Mouse (Mus musculus) CD4-positive helper T cell, adult 2 months (primary cell): Measurements from ENCODE around the gene Tmem104.

ENCODE experiments used
- DNase-seq: peaks from one replicate; pipeline ENCODE4 v3.0.0-alpha.2; 2012; ENCODE audit warnings: low read depth, missing footprints, low spot score

Gene Tmem104

DNA sequence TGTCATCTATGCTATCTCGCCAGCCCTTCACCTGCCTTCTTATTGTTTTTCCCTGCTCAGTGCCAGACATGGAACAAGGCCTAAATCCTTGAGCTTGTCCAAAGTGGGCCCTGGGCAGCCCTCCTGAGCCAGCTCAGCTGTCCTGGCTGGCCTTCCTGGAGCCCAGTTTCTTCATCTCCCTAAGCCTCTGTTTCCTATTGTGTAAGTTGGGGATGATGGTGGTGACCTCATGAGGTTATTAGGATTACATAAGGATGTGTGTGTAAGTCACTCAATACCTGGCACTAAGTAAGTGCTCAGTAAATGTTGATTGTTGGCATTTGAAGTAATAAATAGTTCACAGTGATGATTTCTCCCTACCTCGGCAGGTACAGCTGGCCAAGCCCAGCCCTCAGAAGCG, 20.5 kb upstream of the Tmem104 start:
- no peak for DNase-seq

DNA sequence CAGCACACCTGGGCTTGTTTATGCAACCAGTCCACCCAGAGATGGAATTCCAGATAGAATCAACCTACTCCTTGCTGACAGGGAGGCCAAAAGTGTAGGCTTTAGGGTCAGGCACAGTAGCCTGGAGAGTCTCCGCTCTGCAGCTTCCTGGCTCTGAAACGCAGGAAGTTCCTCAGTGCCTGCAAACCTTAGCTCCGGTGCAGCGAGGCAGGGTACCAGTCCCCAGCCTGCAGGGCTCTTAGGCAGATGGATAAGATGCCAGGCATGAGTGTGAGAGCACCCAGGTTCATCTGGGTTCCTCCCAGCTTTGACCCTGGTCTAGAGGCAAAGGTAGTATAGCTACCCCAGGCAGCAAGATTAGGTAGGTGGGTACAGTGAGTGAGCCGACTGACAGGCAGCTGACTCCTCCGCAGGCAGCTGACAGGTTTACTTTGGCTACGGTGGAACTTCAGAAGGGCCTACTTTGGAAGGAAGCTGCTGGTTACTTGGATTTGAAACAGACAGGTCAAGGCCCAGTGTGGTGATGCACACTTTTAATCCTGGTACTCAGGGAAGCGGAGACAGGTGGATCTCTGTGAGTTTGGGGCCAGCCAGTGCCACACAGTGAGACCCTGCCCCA, 19.5 kb upstream of the Tmem104 start:
- no peak for DNase-seq

DNA sequence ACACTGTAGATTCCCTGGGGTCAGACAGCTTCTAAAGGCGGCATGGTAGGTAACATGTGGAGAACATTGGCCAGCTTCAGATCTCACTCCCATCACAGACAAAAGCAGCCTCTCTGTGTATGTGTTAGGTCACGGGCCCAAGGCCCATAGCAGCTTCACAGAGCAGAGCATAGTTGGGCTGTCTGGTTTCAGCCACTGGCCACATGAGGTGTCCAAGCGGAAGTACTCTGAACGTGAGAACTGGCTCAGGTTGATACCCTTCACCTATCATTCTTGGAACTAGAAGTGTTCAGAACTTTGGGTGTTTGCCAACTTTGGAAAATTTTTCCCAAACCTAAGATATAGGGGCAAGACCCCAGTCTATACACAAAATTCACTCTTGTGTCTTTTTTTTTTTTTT, 17.9 kb upstream of the Tmem104 start:
- DNase-seq, result no peak

DNA sequence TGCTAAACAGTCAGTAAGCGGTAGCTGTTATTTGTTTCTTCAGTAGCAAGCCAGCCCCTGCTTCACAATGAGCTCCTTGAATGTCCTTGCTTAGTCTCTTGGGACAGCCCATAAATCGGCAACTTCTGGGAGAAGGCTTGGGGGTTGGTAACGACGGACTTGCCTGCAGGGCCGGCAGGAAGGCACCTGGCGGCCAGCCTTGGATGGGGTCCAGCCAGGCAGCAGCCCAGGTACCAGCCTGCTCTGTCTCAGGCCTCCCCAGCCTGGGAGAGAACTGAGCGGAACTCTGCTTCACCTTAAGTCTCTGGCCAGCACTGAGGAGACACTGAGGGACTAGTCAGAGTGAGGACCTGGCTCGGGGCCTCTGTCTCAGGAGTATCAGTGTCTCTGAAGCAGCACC, 16.2 kb upstream of the Tmem104 start:
- DNase-seq, result no peak

DNA sequence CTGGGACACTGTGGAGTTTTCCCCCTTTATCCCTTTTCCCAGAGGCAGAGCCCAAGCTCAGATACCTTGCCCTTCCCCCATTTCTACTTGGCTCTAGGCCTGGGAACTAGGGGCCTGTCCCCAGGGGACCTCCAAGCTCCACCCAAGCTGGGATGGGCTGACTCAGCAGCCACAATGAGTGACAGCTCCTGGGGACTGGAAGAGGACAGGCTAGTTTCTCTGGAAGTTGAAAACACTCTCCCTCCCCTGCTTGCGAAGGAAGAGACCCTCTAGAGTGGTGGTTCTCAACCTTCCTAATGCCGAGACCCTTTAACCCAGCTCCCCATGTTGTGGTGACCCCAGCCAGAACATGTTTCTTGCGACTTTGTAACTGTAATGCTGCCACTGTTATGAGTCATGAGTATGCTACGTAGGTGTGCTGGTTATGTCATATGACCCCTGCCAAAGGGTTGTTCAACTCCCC, 14.4 kb upstream of the Tmem104 start:
- peak; percentile 56 for DNase-seq

DNA sequence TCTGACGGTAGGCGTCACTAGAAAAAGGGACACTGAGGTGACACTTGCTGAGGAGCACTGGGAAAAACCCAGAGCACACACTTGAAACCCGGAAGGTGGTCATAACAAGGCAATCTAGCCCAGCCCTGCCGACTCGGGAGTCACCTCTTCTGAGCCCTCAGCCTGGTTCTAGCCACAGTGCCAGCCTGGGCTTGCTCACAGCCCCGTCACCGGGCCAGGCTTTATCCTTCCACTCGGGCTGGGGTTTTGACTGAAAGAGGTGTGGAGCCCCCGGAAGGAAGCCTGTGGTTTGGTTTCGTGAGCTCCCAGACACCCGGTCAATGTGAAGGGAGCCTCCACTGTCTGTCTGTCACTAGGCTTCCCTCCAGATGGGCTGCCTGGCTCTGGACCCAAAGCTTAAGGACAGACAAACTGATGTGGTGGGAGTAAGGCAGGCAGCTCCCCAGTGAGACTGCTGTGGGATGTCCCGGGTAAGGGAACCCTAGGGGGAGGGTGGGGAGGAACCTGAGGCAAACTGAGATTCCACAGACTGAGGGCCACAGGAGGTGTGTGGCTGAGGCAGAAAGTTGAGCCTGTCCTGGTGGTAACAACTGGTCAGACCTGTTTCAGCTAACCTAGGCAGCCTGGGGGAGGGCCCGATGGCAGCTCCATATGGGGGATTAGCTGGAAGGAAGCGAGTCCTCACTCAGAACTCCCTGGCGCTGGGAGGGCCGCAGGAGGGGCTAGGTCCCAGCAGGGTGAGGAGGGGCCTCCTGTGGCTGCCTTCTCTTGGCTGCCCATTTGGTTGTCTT, 13.5 kb upstream of the Tmem104 start:
- DNase-seq, result peak; percentile 85

DNA sequence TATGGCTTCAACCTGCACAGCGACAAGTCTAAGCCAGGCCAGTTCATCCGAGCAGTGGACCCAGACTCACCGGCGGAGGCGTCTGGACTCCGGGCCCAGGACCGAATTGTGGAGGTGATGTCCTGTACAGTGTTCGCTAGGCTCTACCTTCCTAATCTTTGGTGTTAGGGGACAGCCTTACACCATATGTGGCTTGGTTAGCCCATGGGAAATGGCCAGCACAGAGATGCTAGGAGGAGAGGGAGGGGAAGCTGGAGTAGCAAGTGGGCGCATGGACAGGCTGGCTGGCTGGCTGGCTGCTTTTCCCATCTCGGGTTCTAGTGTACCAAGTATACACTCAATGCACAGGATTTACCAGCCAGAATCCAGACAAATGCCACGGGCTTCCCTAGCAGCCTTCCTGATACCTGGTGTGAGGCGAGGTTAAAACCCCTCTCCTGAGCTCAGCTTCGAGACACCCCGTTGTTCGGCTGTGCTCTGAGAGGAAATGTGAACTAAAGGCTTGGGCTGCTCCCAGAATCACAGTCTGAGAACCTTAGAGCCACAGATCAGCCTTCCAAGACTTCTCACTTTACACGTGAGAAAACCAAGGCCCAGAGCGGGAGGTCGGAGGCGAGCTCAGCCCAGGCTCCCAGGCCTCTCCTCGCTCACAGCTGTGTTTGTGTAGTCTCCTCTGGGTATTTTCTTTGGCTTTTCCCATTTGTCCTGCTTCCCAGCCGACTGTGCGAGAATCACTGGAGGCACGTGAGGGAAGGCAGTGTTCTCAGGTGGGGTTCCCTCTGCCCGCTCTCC, 10.7 kb upstream of the Tmem104 start:
- no peak for DNase-seq

DNA sequence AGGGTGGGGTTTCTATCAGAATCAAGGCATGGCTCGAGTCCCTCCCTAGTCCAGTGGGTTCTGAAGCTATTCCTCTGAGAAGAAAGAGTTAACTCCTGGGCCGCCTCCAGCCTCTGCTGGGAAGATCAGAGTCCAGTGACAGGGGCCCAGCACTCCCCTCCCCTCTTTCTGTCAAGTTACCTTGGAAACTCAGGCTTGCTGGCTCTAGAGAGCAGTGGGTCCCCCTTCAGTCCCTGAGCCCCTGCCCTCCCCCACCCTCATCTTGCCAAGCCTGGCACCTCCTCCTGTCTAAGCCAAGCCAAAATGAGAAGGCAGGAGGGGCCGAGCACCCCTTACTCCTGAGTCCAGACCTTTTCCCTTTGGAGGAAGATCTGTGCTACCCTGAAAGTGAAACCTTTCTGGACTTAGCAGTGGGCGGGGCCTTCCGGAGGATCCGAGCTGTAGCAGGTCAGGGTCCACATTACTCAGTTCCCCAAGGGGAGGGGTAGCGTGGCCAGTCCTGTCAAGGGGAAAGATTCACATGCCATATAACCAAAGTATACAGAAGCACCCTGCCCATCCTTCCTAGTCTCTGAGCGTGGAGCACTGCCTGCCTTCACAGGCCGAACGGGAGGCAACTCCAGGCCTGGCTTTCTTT, 9.6 kb upstream of the Tmem104 start:
- DNase-seq, result no peak

DNA sequence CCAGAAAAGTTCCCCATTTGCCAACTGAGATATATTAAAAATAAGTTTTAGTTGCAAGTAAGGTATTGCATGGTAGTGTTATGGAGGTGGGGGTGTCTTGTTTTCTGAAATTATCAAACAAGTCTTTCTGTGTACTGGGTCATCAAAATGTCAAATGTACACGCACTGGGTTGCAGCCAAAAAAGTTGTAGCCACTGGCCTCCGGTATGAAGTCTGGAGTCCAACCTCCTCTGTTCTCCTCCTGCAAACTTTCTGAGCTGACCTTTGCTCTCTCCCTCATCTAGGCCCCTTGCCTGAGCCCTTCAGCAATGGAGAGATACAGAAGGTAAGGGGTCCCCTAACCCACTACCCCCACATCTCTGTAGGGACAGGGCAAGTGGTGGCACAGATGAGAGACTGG, 8.5 kb upstream of the Tmem104 start:
- DNase-seq, result no peak

DNA sequence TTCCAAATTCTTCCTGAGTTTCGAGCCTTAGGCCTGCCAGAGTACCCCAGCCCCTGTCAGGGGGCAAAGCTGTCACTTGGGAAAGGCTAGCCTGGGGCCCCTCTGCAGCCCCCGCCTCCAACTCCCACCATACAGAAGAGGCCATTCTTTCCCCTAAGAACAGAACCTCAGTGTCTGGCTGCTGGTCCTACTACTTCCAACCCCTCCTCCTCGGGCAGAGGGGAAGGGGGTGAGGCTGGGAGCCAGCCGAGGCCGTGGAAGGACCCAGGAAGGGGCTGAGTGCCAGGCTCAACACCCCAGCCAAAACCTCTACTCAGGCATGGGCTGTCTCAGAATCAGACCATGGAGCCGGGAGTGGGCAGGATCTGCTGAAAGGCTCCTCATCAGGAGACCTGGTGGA, 8.1 kb upstream of the Tmem104 start:
- DNase-seq, result no peak

DNA sequence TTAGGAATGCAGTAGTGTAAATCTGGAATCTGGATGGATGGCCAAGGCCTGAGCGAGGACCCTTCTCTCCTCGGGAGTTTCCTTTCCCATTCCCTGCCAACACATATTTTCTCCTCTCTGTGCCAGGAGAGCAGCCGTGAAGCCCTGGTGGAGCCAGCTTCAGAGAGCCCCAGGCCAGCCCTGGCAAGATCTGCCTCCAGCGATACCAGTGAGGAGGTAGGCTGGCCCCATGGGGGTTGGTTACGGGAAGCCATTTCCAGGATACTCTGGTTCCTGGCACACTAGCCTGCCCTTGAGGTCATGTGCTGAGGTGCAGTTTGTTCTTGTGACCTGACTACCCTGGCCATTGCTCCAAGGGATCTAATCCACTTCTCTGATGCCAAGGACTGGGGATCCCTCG, 7.4 kb upstream of the Tmem104 start:
- DNase-seq, result no peak

DNA sequence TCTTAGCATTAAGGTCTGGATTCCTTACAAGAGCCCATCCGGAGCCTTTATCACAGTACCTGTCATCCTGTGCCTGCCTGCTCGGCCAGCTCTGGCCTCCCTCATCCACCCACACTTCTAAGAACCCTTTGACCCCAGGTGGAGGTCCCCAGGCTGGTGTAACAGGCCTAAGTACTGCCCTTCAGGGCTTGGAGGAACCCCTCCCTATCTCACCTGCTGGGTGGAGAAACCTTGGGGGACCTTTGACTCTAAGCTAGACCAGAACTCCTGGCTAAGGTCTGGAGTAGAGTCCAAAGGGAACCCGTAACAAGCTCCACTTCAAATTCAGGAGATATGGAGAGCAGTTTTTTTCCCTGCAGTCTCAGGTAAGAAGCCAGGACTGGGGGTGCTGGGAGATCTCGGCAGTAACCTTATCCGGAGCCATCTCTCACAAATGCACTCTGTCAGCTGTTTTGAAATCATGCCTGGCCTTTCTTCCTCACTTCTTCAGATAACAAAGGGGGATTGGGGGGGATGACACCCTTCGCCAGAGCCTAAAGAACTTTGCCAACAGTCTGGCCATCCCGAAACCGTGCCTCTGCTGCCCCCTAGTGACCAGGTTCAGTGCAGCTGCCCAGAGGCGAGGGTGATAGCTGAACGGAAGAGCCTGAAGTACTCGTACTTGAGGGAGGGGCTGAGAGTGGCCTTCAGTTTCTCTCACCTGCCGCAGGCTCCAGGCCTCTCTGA, 5.2 kb upstream of the Tmem104 start:
- DNase-seq, result peak; percentile 83

DNA sequence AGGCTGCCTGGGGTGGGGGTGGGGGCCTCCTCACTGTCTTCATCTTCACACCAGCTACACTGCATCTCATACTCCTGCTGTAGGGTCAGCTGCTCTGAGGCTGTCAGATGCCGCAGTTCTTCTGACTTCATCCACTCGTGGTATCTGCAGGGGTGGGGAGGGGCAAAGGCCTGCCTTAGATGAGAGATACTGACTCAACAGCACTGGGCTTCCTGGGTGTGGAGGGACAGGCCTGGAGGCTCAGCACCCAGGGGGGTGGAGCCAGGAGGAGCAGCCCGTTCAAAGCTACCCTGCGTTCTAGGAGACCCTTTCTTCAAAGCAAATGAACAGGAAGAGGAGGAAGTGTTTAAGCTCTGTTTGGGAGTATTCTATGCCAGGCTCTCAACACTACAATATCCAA, 2.3 kb upstream of the Tmem104 start:
- DNase-seq, result peak; percentile 62

DNA sequence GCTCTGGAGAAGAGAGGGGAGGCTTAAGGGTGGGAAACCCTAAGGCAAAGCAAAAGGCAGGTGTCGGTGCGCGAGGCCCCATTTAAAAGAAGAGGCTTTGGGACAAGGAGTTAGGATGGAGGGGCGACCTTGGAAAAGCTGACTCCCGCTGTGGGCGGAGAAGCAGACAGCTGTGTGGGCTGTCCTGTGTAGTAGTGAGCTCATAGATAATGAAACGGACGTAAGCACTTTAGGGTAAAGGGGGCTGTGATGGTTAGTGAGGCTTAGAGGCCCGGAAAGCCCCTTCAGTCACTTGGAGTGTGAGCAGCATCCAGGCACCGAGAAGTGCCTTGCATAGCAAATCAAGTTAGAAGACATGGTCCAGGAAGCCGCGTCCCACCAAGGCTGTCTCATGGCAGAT, 406 bp downstream of the Tmem104 start, which contains the start of gene Nat9:
Nat9 (minus strand) TSS at position 167 of the 400 bp plus-strand sequence.
- DNase-seq, result peak; percentile 76

DNA sequence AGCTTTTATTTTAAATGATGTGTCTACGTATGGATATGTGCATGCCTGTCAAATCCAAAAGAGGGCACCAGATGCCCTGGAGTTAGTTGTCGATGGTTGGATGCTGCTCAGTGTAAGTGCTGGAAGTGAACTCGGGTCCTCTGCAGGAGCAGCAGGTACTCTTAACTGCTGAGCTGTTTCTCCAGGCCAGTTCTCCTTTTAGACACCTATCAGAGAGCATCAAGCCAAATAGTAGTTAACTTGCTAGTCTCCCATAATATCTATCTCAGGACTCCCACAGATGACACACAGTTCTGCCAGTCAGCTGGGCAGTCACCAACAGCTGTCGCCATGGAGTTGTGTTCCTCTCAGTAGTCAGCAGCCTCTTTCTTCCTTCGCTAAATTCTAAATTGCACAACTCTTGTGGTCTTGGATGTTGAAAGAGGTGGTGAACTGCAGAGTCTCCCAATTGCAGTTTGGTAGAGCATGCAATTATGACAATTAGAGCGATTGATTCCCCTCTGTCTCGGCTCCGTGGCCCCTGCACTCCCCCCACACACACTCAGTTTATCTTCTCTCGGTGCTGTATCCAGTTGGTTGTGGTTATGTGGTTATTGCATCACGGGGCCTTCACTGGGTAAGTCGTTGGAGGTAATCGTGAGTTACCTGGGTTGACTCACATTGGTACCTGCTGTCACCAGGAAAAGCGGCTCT, 1.4 kb downstream of the Tmem104 start:
- DNase-seq, result no peak

DNA sequence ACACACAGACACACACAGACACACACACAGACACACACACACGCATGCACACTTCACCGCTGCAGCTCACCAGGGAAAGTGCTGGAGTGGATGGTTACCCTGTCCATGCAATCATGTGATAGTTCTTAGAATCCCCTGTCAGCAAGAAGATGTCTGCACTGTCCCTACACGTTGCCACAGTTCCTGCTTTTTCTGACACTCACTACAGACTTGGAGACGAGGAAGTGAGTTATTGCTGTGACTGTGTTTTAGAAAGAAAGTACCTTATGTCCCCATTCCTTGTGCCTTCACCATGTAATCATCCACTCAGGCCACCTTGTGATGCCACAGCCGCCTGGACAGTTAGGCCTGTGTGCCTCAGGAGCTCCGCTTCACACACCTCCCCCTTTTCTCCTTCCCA, 2.0 kb downstream of the Tmem104 start:
- no peak for DNase-seq

DNA sequence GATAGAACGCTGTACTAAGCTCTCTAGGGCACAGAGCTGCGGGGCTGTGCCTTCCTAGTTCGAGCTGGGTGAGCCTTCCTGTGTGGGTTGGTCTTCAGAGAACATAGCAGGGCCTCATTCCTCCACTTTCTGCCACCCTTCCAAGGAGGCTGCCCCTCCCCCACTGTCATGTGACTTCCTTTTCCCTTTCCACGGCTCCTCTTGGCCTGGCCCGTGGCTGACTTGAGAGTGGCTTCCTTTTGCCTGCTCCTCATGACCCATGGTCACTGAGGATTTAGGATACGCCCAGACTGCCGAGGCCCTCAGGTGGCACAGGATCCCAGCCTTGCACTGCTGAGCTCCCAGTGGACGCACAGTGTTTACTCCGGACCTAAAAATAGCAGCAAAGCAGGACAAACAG, 4.9 kb downstream of the Tmem104 start:
- no peak for DNase-seq

DNA sequence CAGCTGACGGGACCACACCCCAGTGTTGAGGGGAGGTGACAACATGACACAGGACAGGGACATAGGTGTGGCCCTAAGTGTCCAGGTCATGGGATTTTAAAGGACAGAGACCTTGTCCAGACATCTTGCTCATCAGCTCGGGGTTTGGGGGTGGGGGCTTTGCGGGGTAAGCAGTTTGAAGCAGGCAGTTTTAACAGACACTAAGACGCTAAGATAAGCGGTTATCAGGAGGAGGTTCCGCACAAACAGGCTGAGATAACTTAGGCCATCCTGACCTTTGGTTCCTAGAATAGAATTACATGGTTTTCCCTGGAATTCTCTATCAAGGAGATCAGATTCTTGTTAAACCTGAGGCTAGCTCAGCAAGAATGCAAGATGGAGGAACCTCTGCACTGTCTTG, 7.4 kb downstream of the Tmem104 start:
- no peak for DNase-seq

DNA sequence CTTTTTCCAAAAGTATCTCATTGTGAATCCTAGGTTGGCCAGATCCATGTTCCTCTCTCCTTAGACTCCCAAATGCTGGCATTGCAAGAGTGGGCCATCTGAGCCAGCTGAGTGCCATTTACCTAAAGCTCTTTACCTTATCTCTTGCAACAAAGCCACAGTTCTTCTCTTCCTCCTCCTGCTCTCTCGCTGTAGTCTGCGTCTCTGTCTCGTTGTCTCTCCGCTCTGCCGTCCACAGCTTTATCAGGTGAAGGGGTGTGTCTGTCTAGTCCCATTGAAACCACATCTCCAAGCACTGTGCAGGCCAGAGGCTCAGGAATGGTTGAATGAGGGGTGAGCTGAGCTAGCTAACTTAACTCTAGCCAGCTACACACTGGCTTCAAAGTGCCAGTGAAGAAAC, 8.6 kb downstream of the Tmem104 start:
- DNase-seq, result no peak

DNA sequence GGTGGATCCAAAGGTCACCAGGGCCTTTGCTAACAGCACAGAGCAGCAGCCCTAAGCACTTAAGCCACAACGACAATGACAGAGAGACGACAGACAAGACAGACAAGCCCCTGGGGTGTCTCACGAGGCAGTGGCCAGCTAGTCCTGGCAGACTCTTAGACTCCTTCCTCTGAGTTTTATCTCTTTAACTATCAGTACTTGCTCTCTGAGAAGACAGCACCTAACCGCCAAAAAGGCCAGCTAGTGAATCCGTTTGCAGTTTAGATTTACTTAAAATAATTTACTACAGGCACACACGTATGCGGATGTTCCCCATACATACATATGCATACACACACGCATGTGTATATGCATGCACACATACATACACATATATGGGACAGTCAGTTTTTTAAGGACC, 10.3 kb downstream of the Tmem104 start:
- no peak for DNase-seq

DNA sequence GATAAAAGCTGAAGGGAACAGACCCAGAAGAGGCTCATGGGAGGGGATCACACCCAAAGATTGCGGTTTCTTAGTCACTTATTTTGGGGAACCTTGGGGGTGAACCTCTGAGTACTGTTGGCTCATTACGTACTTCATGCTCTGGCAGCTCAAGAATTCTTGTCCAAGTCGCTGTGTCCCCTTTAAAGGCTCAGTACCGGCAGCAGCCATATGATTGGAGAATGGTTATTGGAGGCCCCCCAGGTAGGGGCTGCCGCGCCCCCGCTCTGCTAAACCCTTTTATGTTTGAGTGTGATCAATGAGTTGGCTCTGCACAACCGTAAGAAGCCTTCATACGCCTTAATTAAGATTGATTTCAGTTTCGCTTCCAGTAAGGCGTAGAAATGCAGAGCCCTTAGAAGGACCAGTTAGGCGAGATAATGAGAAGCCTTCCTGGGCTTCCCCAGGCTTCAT, 11.7 kb downstream of the Tmem104 start:
- peak; percentile 78 for DNase-seq
